Mouse (Mus musculus) hindbrain, embryonic 11.5 days (tissue): ENCODE measurements at regions not wholly inside any gene's neighbourhood (a gene's known extent, or its start where the extent isn't known, plus 50 kb on each side); places are given as distances from the start of the nearest gene placed in this dataset.

Experiments
- ATAC-seq: fragments of 200-750 bp; cut with Nextera tagmentation; 2 replicates; pipeline ENCODE4 v1.8.0; 2017; ENCODE audit warnings: mild to moderate bottlenecking, moderate TSS enrichment, moderate library complexity; ENCODE audit not compliant: low FRiP score
- DNase-seq: peaks from one replicate; pipeline ENCODE4 v3.0.0-alpha.2; 2015; ENCODE audit warnings: low spot score
- H3K27ac ChIP-seq: fragments of 300-500 bp; sonication (generic); 2 replicates; pipeline ENCODE4 v1.5.1; 2014; ENCODE audit warnings: mild to moderate bottlenecking, low read depth, low read length
- H3K27me3 ChIP-seq: fragments of 300-500 bp; sonication (generic); 2 replicates; pipeline ENCODE4 v1.6.1; 2014; ENCODE audit warnings: mild to moderate bottlenecking, low read length, moderate library complexity, mixed read lengths; ENCODE audit not compliant: control insufficient read depth, insufficient read depth
- H3K36me3 ChIP-seq: fragments of 300-500 bp; sonication (generic); 2 replicates; pipeline ENCODE4 v1.6.1; 2014; ENCODE audit warnings: mild to moderate bottlenecking, low read length, moderate library complexity, mixed read lengths; ENCODE audit not compliant: control insufficient read depth, insufficient read depth
- H3K4me1 ChIP-seq: fragments of 300-500 bp; sonication (generic); replicated peaks from 2 replicates; pipeline ENCODE4 v1.6.1; 2014; ENCODE audit warnings: low read length, mixed read lengths; ENCODE audit not compliant: control insufficient read depth, insufficient read depth
- H3K4me2 ChIP-seq: fragments of 300-500 bp; sonication (generic); replicated peaks from 2 replicates; pipeline ENCODE4 v1.6.1; 2014; ENCODE audit warnings: mild to moderate bottlenecking, low read depth, low read length
- H3K4me3 ChIP-seq: fragments of 300-500 bp; sonication (generic); 2 replicates; pipeline ENCODE4 v1.5.1; 2014; ENCODE audit warnings: low read depth, low read length
- H3K9ac ChIP-seq: fragments of 300-500 bp; sonication (generic); 2 replicates; pipeline ENCODE4 v1.6.1; 2014; ENCODE audit warnings: low read depth, low read length
- H3K9me3 ChIP-seq: fragments of 300-500 bp; sonication (generic); 2 replicates; pipeline ENCODE4 v1.6.1; 2016; ENCODE audit warnings: low read length; ENCODE audit not compliant: control insufficient read depth
- WGBS: fragments of 180-500 bp; shearing (Covaris S2); extraction: QIAGEN DNeasy Blood & Tissue Kit; methylation state at CpG from one replicate; pipeline ENCODE4 v1.1.7; 2014; 5-methylcytosine and 5-hydroxymethylcytosine counted together

GRCm38 (mm10) chr13:100954106-100954505, 120.9 kb upstream of the Slc30a5 start:
- Histone ChIP-seq H3K27ac (no peak overlapping the region), H3K4me2 (no peak overlapping the region), H3K4me3 (no peak overlapping the region), H3K4me1 (no peaks in the 10 kb centered on the region), H3K9me3 (no peaks in the 10 kb centered on the region), H3K36me3 (no peaks in the 10 kb centered on the region), H3K9ac (no peak overlapping the region), H3K27me3 (no peaks in the 10 kb centered on the region)
- ATAC-seq = no peak
- DNase-seq = no peak
- 45% methylated on average over 1 of the region's 1 CpGs for WGBS

- no peak overlapping the region for H3K27ac ChIP-seq
- H3K4me1 ChIP-seq = no peaks in the 10 kb centered on the region
- no peaks in the 10 kb centered on the region for H3K36me3 ChIP-seq
- WGBS = 100% methylated on average over 1 of the region's 1 CpGs
- no peaks in the 10 kb centered on the region for H3K27me3 ChIP-seq
- DNase-seq (no peak), ATAC-seq (no peak)
- no peak overlapping the region for H3K9ac ChIP-seq
- H3K9me3 ChIP-seq = no peaks in the 10 kb centered on the region
- no peak overlapping the region for H3K4me3 ChIP-seq
- no peak overlapping the region for H3K4me2 ChIP-seq
Observed at GRCm38 (mm10) chr13:100951185-100951508, 117.9 kb upstream of the Slc30a5 start.

GRCm38 (mm10) chr13:100950348-100951184, 117.3 kb upstream of the Slc30a5 start:
- DNase-seq (no peak), ATAC-seq (no peak)
- H3K9ac ChIP-seq = no peak overlapping the region
- no peak overlapping the region for H3K27ac ChIP-seq
- H3K27me3 ChIP-seq = no peaks in the 10 kb centered on the region
- no peak overlapping the region for H3K4me2 ChIP-seq
- H3K9me3 ChIP-seq = no peaks in the 10 kb centered on the region
- no peaks in the 10 kb centered on the region for H3K36me3 ChIP-seq
- no peak overlapping the region for H3K4me3 ChIP-seq
- no peaks in the 10 kb centered on the region for H3K4me1 ChIP-seq
- 41% methylated on average over 7 of the region's 7 CpGs for WGBS

- no peak overlapping the region for H3K4me2 ChIP-seq
- no peaks in the 10 kb centered on the region for H3K27me3 ChIP-seq
- H3K9ac ChIP-seq = no peak overlapping the region
- no peaks in the 10 kb centered on the region for H3K36me3 ChIP-seq
- no peaks in the 10 kb centered on the region for H3K4me1 ChIP-seq
- 60% methylated on average over 5 of the region's 5 CpGs for WGBS
- DNase-seq (no peak), ATAC-seq (no peak)
- H3K4me3 ChIP-seq = no peak overlapping the region
- H3K9me3 ChIP-seq = no peaks in the 10 kb centered on the region
- H3K27ac ChIP-seq = no peak overlapping the region
Observed at GRCm38 (mm10) chr13:100943206-100943848, 110.1 kb upstream of the Slc30a5 start.

GRCm38 (mm10) chr13:100940791-100941190, 107.6 kb upstream of the Slc30a5 start:
- Histone ChIP-seq H3K4me1 (no peaks in the 10 kb centered on the region), H3K27ac (no peak overlapping the region), H3K9me3 (no peaks in the 10 kb centered on the region), H3K4me2 (no peak overlapping the region), H3K27me3 (no peaks in the 10 kb centered on the region), H3K4me3 (no peak overlapping the region), H3K9ac (no peak overlapping the region), H3K36me3 (no peaks in the 10 kb centered on the region)
- 86% methylated on average over 13 of the region's 13 CpGs for WGBS
- ATAC-seq = no peak
- no peak for DNase-seq

GRCm38 (mm10) chr13:100939677-100940076, 106.5 kb upstream of the Slc30a5 start:
- Histone ChIP-seq H3K4me3 (no peak overlapping the region), H3K4me1 (no peaks in the 10 kb centered on the region), H3K4me2 (no peak overlapping the region), H3K27ac (no peak overlapping the region), H3K9ac (no peak overlapping the region), H3K36me3 (no peaks in the 10 kb centered on the region), H3K27me3 (no peaks in the 10 kb centered on the region), H3K9me3 (no peaks in the 10 kb centered on the region)
- WGBS = 43% methylated on average over 4 of the region's 4 CpGs
- peak; percentile 82 for DNase-seq
- ATAC-seq = peak; percentile 40; the same call in 1 of the 2 replicates

- Histone ChIP-seq H3K27ac (no peak overlapping the region), H3K4me2 (no peak overlapping the region), H3K36me3 (no peaks in the 10 kb centered on the region), H3K9ac (no peak overlapping the region), H3K27me3 (no peaks in the 10 kb centered on the region), H3K4me1 (no peaks in the 10 kb centered on the region), H3K4me3 (no peak overlapping the region), H3K9me3 (no peaks in the 10 kb centered on the region)
- 93% methylated on average over 8 of the region's 8 CpGs for WGBS
- ATAC-seq (no peak), DNase-seq (no peak)
Observed at GRCm38 (mm10) chr13:100933265-100933664, 100.0 kb upstream of the Slc30a5 start.

- no peak for DNase-seq
- Histone ChIP-seq H3K4me2 (no peak overlapping the region), H3K27ac (no peak overlapping the region), H3K4me3 (no peak overlapping the region), H3K36me3 (no peaks in the 10 kb centered on the region), H3K9ac (no peak overlapping the region), H3K27me3 (no peaks in the 10 kb centered on the region), H3K9me3 (no peaks in the 10 kb centered on the region), H3K4me1 (no peaks in the 10 kb centered on the region)
- 88% methylated on average over 2 of the region's 2 CpGs for WGBS
- no peak for ATAC-seq
Observed at GRCm38 (mm10) chr13:100899566-100899965, 66.3 kb upstream of the Slc30a5 start.

GRCm38 (mm10) chr13:100893871-100894270, 60.6 kb upstream of the Slc30a5 start:
- no peak for ATAC-seq
- WGBS = 90% methylated on average over 9 of the region's 9 CpGs

More at GRCm38 (mm10) chr13:100893871-100894270, 60.6 kb upstream of the Slc30a5 start:
- H3K4me3 ChIP-seq = no peak overlapping the region
- no peaks in the 10 kb centered on the region for H3K9me3 ChIP-seq
- no peak overlapping the region for H3K4me2 ChIP-seq
- no peak overlapping the region for H3K9ac ChIP-seq
- no peak overlapping the region for H3K27ac ChIP-seq
- no peak for DNase-seq
- H3K36me3 ChIP-seq = no peaks in the 10 kb centered on the region
- no peaks in the 10 kb centered on the region for H3K4me1 ChIP-seq
- H3K27me3 ChIP-seq = no peaks in the 10 kb centered on the region
